Mouse (Mus musculus) stomach, embryonic 14.5 days (tissue): ENCODE data around the gene Kazn. TPM values are rescaled to one million over a fixed set of nuclear protein-coding genes. Genes with fewer than 3 reads are reported as not detected.
A peak's percentile ranks its signal among the peaks of the same experiment; 100 is the strongest.

Experiments used
- ATAC-seq: fragments of 200-750 bp; cut with Nextera tagmentation; 2 replicates; pipeline ENCODE4 v1.8.0; 2017; ENCODE audit warnings: low read depth, moderate TSS enrichment; ENCODE audit not compliant: insufficient number of reproducible peaks, insufficient read depth, low FRiP score
- H3K27ac ChIP-seq: fragments of 300-500 bp; sonication (generic); 2 replicates; pipeline ENCODE4 v1.5.1; 2014; ENCODE audit warnings: mild to moderate bottlenecking, low read length, moderate library complexity, mixed read lengths
- H3K27me3 ChIP-seq: fragments of 300-500 bp; sonication (generic); 2 replicates; pipeline ENCODE4 v1.6.1; 2014; ENCODE audit warnings: low read length, control low read depth, mixed read lengths; ENCODE audit not compliant: control insufficient read depth, insufficient read depth
- H3K36me3 ChIP-seq: fragments of 300-500 bp; sonication (generic); 2 replicates; pipeline ENCODE4 v1.6.1; 2014; ENCODE audit warnings: mild to moderate bottlenecking, control low read depth, low read length, moderate library complexity, mixed read lengths; ENCODE audit not compliant: control insufficient read depth, insufficient read depth
- H3K4me1 ChIP-seq: fragments of 300-500 bp; sonication (generic); 2 replicates; pipeline ENCODE4 v1.6.1; 2014; ENCODE audit warnings: low read length, control low read depth, mixed read lengths; ENCODE audit not compliant: control insufficient read depth, insufficient read depth
- H3K4me2 ChIP-seq: fragments of 300-500 bp; sonication (generic); replicated peaks from 2 replicates; pipeline ENCODE4 v1.6.1; 2014; ENCODE audit warnings: low read depth, low read length, control low read depth
- H3K4me3 ChIP-seq: fragments of 300-500 bp; sonication (generic); 2 replicates; pipeline ENCODE4 v1.5.1; 2014; ENCODE audit warnings: low read depth, low read length, control low read depth
- H3K9ac ChIP-seq: fragments of 300-500 bp; sonication (generic); replicated peaks from 2 replicates; pipeline ENCODE4 v1.6.1; 2014; ENCODE audit warnings: low read depth, mild to moderate bottlenecking, control low read depth, low read length, moderate library complexity, mixed read lengths
- H3K9me3 ChIP-seq: fragments of 300-500 bp; sonication (generic); 2 replicates; pipeline ENCODE4 v1.6.1; 2016; ENCODE audit warnings: low read depth, low read length, control low read depth; ENCODE audit not compliant: control insufficient read depth
- WGBS: fragments of 180-500 bp; shearing (Covaris S2); extraction: QIAGEN DNeasy Blood & Tissue Kit; methylation state at CpG from one replicate; pipeline ENCODE4 v1.1.7; 2014; 5-methylcytosine and 5-hydroxymethylcytosine counted together
- polyA plus RNA-seq: library from polyadenylated mRNA; unstranded; fragments of >200 nt; fragmentation: Nextera tagmentation; extraction: Ambion mirVana; gene quantifications from 2 replicates; pipeline ENCODE4 v1.2.1, GENCODE M21; 2014

The Kazn gene
- polyA plus RNA-seq, 1 experiment from 2014 or later: 12.5 TPM

DNA sequence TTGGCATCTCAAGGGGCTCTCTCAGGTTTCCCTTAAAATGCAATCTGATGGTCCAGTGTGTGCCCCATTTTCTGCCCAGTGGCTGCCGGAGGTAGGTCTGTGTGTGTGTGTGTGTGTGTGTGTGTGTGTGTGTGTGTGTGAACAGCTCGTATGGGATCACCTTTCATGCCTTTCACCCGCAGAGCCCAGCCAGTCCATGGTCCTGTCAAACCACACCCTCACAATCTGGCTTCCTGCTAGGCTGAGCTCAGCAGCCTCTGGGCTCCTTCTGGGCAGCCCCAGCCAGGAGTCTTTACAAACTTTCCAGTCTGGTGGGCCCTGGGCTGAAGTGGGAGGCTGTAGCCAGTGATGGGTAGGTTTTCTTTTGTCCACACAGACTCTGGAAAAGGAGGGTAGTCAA is 75.3 kb downstream of the Kazn start:
- WGBS: 22% methylated on average over 3 of the region's 3 CpGs
- H3K4me1 ChIP-seq: peaks cover 14% of the 10 kb centered on the region
- H3K36me3 ChIP-seq: no peaks in the 10 kb centered on the region; the same call in 1 of the 2 replicates
- no peak overlapping the region for H3K4me2 ChIP-seq
- no peak overlapping the region; the same call in 1 of the 2 replicates for H3K27ac ChIP-seq
- no peaks in the 10 kb centered on the region for H3K27me3 ChIP-seq
- no peak overlapping the region for H3K9ac ChIP-seq
- H3K9me3 ChIP-seq: peaks cover 5% of the 10 kb centered on the region; the same call in 1 of the 2 replicates
- H3K4me3 ChIP-seq: no peak overlapping the region
- ATAC-seq: peak; percentile 53; the same call in 1 of the 2 replicates

DNA sequence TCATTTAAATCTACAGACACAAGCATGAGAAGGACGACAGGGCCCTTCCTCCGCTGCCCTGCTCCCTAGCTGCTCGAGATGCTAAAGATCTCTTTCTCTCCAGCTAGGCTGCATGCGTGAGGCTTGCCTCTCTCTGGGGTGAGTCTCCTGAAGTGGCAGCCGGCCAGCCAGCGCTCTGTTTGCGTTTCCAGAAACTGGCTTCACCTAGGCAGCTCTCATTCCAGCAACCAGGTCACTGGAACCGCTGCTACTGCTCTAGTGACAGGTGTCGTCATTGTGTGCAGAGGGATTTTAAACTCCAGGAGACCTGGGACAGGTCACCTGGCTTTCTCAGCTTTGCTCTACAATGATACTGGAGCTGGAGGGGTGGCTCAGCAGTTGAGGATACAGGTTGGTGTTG is 76.5 kb downstream of the Kazn start:
- WGBS: 70% methylated on average over 9 of the region's 9 CpGs
- Histone ChIP-seq H3K36me3 (peaks cover 5% of the 10 kb centered on the region; the same call in 1 of the 2 replicates), H3K27me3 (no peaks in the 10 kb centered on the region), H3K4me2 (no peak overlapping the region), H3K9ac (no peak overlapping the region), H3K4me1 (peaks cover 14% of the 10 kb centered on the region), H3K27ac (peak overlapping the region; percentile 63; the same call in 1 of the 2 replicates), H3K9me3 (peaks cover 5% of the 10 kb centered on the region; the same call in 1 of the 2 replicates), H3K4me3 (no peak overlapping the region)
- no peak for ATAC-seq

DNA sequence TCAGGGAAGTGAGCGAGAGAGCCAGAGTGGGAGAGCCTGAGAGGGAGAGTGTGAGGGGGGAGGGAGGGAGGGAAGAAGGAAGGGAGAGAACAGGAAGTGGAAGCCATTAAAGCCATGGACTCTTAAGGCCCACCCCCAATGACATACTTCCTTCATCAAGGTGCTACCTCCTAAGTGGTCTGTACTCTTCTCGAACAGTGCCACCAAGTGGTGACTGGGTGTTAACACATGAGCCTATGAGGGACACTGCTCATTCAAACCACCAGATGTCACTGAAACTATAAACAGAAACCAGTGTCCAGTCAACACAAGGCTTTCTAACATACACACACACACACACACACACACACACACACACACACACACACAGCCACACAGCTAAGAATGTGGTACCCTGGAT is 77.1 kb downstream of the Kazn start:
- H3K4me3 ChIP-seq: no peak overlapping the region
- no peak for ATAC-seq
- peaks cover 5% of the 10 kb centered on the region; the same call in 1 of the 2 replicates for H3K9me3 ChIP-seq
- H3K4me1 ChIP-seq: peaks cover 14% of the 10 kb centered on the region
- peaks cover 5% of the 10 kb centered on the region; the same call in 1 of the 2 replicates for H3K36me3 ChIP-seq
- 94% methylated on average over 2 of the region's 2 CpGs for WGBS
- H3K9ac ChIP-seq: no peak overlapping the region
- no peaks in the 10 kb centered on the region for H3K27me3 ChIP-seq
- peak overlapping the region; percentile 63; the same call in 1 of the 2 replicates for H3K27ac ChIP-seq
- no peak overlapping the region for H3K4me2 ChIP-seq

DNA sequence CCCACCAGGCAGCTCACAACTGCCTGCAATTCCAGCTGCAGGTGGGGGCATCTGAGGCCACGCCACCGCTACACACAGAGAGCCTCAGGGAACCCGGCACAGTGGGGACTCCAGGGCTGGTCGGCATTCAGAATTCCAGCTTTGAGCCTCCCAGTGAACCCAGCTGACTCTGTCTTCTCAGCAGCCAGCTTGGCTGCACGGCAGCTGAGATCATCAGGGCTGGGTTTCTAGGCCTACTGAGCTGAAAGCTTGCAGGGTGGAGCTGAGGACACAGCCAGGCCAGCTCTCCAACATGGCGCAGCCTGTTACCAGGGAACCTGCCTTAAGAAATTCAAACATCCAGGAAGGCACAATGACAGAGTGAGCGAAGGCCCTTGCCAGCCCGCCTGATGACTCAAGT is 79.2 kb downstream of the Kazn start:
- H3K4me1 ChIP-seq: peaks cover 3% of the 10 kb centered on the region; the same call in 1 of the 2 replicates
- no peak overlapping the region for H3K4me2 ChIP-seq

DNA sequence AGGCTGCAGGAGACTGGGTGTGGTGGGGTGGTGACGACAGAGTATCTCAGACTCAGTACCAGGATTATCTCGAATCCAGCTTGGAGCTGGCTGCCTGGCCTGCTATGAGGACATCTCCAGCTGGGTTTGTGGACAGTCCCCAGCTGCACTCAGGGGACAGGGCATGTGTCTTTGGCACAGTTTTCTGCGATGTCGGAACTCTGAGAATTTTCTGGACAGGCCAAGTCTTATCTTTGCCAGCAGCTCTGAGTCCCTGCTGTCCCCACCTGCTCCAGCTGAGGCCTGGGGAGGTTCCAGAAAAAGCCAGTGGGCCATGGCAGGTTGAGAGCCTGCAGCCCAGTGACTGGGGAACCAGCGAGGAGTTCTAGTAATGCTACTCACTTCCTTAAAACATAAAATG is 82.7 kb downstream of the Kazn start:
- H3K4me2 ChIP-seq: no peak overlapping the region
- no peaks in the 10 kb centered on the region for H3K9me3 ChIP-seq
- no peak for ATAC-seq
- no peaks in the 10 kb centered on the region for H3K27me3 ChIP-seq
- H3K4me1 ChIP-seq: 0 out of 2 replicates have a peak, but pooled peaks cover 3% of the 10 kb centered on the region
- no peak overlapping the region for H3K4me3 ChIP-seq
- no peak overlapping the region for H3K9ac ChIP-seq
- no peak overlapping the region for H3K27ac ChIP-seq
- WGBS: 87% methylated on average over 5 of the region's 5 CpGs
- peaks cover 5% of the 10 kb centered on the region; the same call in 1 of the 2 replicates for H3K36me3 ChIP-seq

More for the DNA sequence above, 79.2 kb downstream of the Kazn start:
- Histone ChIP-seq H3K36me3 (peaks cover 5% of the 10 kb centered on the region; the same call in 1 of the 2 replicates), H3K9ac (no peak overlapping the region), H3K4me3 (no peak overlapping the region), H3K27me3 (no peaks in the 10 kb centered on the region), H3K9me3 (peaks cover 5% of the 10 kb centered on the region; the same call in 1 of the 2 replicates), H3K27ac (no peak overlapping the region)
- ATAC-seq: no peak
- 69% methylated on average over 8 of the region's 8 CpGs for WGBS

DNA sequence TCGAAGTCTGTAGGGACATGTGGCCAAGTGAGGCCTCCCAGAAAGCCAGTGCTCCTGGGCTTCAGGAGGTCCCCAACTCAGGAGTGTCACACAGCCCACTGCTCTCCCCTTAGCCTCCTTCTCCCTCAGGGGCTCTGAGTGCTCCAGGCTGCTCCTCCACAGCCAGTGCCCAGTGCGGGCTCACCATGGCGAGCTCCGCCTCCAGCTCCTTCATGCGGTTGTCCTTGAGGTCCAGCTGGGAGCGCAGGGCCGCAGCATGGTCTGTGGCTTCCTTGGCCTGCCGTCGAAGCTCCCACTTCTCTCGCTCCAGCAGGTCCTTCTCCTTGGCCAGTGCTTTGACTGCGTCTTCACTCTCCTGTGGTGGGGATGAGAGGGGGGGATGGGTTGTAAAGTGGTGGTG is 85.0 kb downstream of the Kazn start:
- H3K4me2 ChIP-seq: no peak overlapping the region
- H3K36me3 ChIP-seq: peaks cover 18% of the 10 kb centered on the region
- H3K4me3 ChIP-seq: no peak overlapping the region
- H3K27ac ChIP-seq: no peak overlapping the region
- H3K9me3 ChIP-seq: no peaks in the 10 kb centered on the region
- no peak overlapping the region for H3K9ac ChIP-seq
- WGBS: 72% methylated on average over 11 of the region's 11 CpGs
- ATAC-seq: no peak
- no peaks in the 10 kb centered on the region for H3K27me3 ChIP-seq
- H3K4me1 ChIP-seq: 0 out of 2 replicates have a peak, but pooled peaks cover 3% of the 10 kb centered on the region

DNA sequence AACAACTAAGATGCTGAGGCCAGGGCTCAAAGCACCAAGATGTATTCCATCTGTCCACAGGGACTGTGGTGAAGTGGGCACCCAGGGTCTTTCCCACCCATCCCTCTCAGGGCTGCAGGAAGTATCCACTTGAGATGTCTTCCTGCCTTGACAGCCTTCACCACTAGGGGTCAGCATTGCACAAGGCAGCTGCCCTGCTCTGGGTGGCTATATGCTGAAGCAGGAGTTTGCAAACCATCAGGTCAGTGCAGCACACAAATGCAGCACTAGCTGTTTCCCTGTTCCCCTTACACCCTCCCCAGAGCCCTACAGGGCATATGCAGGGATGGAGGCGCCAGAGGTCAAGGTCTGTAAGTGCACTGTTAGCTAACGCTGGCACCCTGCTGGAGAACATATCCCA is 85.7 kb downstream of the Kazn start:
- WGBS: 6% methylated on average over 2 of the region's 2 CpGs
- no peak overlapping the region for H3K27ac ChIP-seq
- ATAC-seq: peak; percentile 59

DNA sequence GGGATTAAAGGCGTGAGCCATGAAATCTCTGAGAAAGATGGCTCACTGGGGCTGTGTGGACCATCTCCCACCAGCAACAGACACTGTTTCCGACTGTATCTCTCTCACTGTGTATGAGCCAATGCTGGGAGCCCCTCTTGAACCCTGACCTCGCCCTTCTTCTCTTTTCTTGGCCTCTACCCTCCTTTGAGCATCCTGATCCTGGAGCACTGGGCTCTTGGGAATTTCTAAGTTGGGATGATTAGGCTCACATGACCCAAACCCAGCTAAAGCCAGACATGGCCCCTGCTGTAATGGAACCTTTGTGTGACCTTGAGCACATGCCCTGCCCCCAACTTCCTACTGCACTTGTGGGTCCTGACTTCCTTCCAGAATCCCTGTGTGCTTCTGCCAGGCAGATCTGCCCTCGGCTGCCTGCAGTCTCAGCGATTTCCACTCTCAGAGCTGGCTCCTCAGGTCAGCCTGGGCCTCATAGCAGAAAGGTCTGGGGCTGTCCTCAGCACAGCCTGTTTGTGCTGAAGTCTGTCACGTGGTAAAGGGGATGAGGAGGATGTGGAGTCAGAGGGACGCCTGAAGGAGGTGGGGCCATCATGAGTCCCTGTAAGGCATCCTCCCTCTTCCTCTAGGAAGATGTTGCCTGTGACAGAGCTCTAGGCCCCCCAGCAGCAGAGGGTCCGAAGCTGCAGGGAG is 86.3 kb downstream of the Kazn start:
- H3K27ac ChIP-seq: no peak overlapping the region
- 64% methylated on average over 8 of the region's 8 CpGs for WGBS
- H3K4me3 ChIP-seq: no peak overlapping the region
- ATAC-seq: peak; percentile 23; the same call in 1 of the 2 replicates
- no peaks in the 10 kb centered on the region for H3K9me3 ChIP-seq
- no peak overlapping the region for H3K4me2 ChIP-seq
- H3K27me3 ChIP-seq: no peaks in the 10 kb centered on the region
- peaks cover 19% of the 10 kb centered on the region for H3K36me3 ChIP-seq
- 0 out of 2 replicates have a peak, but pooled peaks cover 3% of the 10 kb centered on the region for H3K4me1 ChIP-seq
- H3K9ac ChIP-seq: no peak overlapping the region

More for the DNA sequence above, 85.7 kb downstream of the Kazn start:
- Histone ChIP-seq H3K4me2 (no peak overlapping the region), H3K4me1 (0 out of 2 replicates have a peak, but pooled peaks cover 3% of the 10 kb centered on the region), H3K4me3 (no peak overlapping the region), H3K36me3 (peaks cover 16% of the 10 kb centered on the region), H3K27me3 (no peaks in the 10 kb centered on the region), H3K9me3 (no peaks in the 10 kb centered on the region), H3K9ac (no peak overlapping the region)
